Mouse (Mus musculus): ENCODE data around the gene Hnrnpc.

Hnrnpc gene

GRCm38 (mm10) chr14:52024133-52024532, 79.7 kb downstream of the Hnrnpc start:
- DNase-seq (ENCODE audit: low read depth, low spot score), result no peak

Data from retina, postnatal 7 days (tissue).